Mouse (Mus musculus) megakaryocyte, embryonic 14.5 days (primary cell): ENCODE data around the gene Gpx3.
"Not testable (repeated sequence)": the region's sequence is repeated elsewhere in the genome, so short reads cannot be mapped to it uniquely, and the experiment has no call there.

Experiments
- FLI1 ChIP-seq: IDR thresholded peaks from 2 replicates; pipeline ENCODE4 v1.6.1; 2012; ENCODE audit warnings: low read length, inconsistent platforms, mixed read lengths
- GATA1 ChIP-seq: IDR thresholded peaks from 3 replicates; pipeline ENCODE4 v1.6.1; 2012; ENCODE audit warnings: mixed read lengths, low read length, inconsistent platforms, borderline replicate concordance

- TF ChIP-seq GATA1, FLI1: not testable (repeated sequence)
Measured at GRCm38 (mm10) chr11:54858880-54859279, 43.4 kb upstream of the Gpx3 start.
